9 mouse cellular contexts compared by ENCODE assay signal in genomic region chr4:140723801-140724200, GRCm38 (mm10). TPM values are rescaled to one million over a fixed set of nuclear protein-coding genes. Genes with fewer than 3 reads are reported as not detected.
DNase-seq lines count a peak whose midpoint lies in the region; ATAC-seq lines count a peak whose summit lies in the region.
"Had no signal": no experiment of that assay in that cellular context is flagged by ENCODE, and none has a peak within 500 bp of the region (broad histone marks: within the 10 kb centered on the region; RNA-seq: fewer than 3 reads in every experiment).

No protein-coding gene starts in this region.

- intact Hi-C loops in heart, postnatal 10 days (cut with DNase I), result loop anchor here (1.0 to 5.0 kb wide), 2 partner anchors 178 to 234 kb away; no protein-coding TSS in a partner anchor

- no peak overlapping the region for H3K4me2 ChIP-seq in heart, embryonic 11.5 days
- H3K4me2 ChIP-seq in forebrain, embryonic 13.5 days, result no peak overlapping the region
- no peak overlapping the region for H3K4me2 ChIP-seq in limb, embryonic 11.5 days (ENCODE audit: low read depth, severe bottlenecking)
- H3K4me2 ChIP-seq in midbrain, embryonic 15.5 days, result no peak overlapping the region

- no peaks in the 10 kb centered on the region for H3K27me3 ChIP-seq in heart, embryonic 11.5 days (ENCODE audit: control insufficient read depth, insufficient read depth, low read length)
- H3K27me3 ChIP-seq in forebrain, embryonic 13.5 days, result no peaks in the 10 kb centered on the region
- no peaks in the 10 kb centered on the region for H3K27me3 ChIP-seq in limb, embryonic 11.5 days (ENCODE audit: control insufficient read depth, insufficient read depth, low read length)
- H3K27me3 ChIP-seq in midbrain, embryonic 15.5 days (replicated peaks), result no peaks in the 10 kb centered on the region

- no peaks in the 10 kb centered on the region for H3K9me3 ChIP-seq in heart, embryonic 11.5 days (replicated peaks; ENCODE audit: control insufficient read depth, low read length)
- no peaks in the 10 kb centered on the region for H3K9me3 ChIP-seq in forebrain, embryonic 13.5 days (replicated peaks)
- no peaks in the 10 kb centered on the region for H3K9me3 ChIP-seq in limb, embryonic 11.5 days (ENCODE audit: control insufficient read depth, low read length)
- no peaks in the 10 kb centered on the region for H3K9me3 ChIP-seq in midbrain, embryonic 15.5 days

- 0 out of 2 replicates have a peak, but pooled peaks cover 6% of the 10 kb centered on the region for H3K4me1 ChIP-seq in heart, embryonic 11.5 days (ENCODE audit: control insufficient read depth, insufficient read depth, low read length)
- no peaks in the 10 kb centered on the region for H3K4me1 ChIP-seq in forebrain, embryonic 13.5 days
- 0 out of 2 replicates have a peak, but pooled peaks cover 3% of the 10 kb centered on the region for H3K4me1 ChIP-seq in limb, embryonic 11.5 days (ENCODE audit: control insufficient read depth, insufficient read depth, low read length)
- H3K4me1 ChIP-seq in midbrain, embryonic 15.5 days, result peaks cover 8% of the 10 kb centered on the region; the same call in 1 of the 2 replicates

- no peak overlapping the region for H3K4me3 ChIP-seq in heart, embryonic 11.5 days (ENCODE audit: low read depth, low read length)
- no peak overlapping the region for H3K4me3 ChIP-seq in forebrain, embryonic 13.5 days
- no peak overlapping the region for H3K4me3 ChIP-seq in limb, embryonic 11.5 days (ENCODE audit: low read depth, low read length)
- H3K4me3 ChIP-seq in midbrain, embryonic 15.5 days, result no peak overlapping the region

- ATAC-seq in heart, embryonic 11.5 days (replicated peaks; ENCODE audit: insufficient number of reproducible peaks, low FRiP score, low TSS enrichment), result no peak
- ATAC-seq in forebrain, embryonic 13.5 days, result peak; percentile 44; the same call in 1 of the 2 replicates
- ATAC-seq in limb, embryonic 11.5 days (ENCODE audit: insufficient number of reproducible peaks, low FRiP score, low TSS enrichment, low read depth), result peak; percentile 45; the same call in 1 of the 2 replicates
- ATAC-seq in midbrain, embryonic 15.5 days (replicated peaks), result peak; percentile 38; the same call in 1 of the 2 replicates
- no peak for ATAC-seq in erythroid progenitor cell, adult 5-6 weeks (replicated peaks; ENCODE audit: low FRiP score, poor library complexity, severe bottlenecking)

- DNase-seq in heart, postnatal 10 days, result peak; percentile 37 to 66
- peak; percentile 42 for DNase-seq in Muller cell, postnatal 12 days (ENCODE audit: inconsistent ontology term)
- peak; percentile 73 for DNase-seq in limb, embryonic 11.5 days (ENCODE audit: low spot score)
- DNase-seq in urinary bladder, postnatal 10 days (ENCODE audit: low spot score), result no peak

- 54% methylated on average over 5 of the region's 5 CpGs for WGBS in heart, embryonic 11.5 days (ENCODE audit: insufficient replicate concordance)
- WGBS in forebrain, embryonic 13.5 days, result 53% methylated on average over 5 of the region's 5 CpGs
- WGBS in limb, embryonic 11.5 days, result 53% methylated on average over 5 of the region's 5 CpGs
- 50% methylated on average over 5 of the region's 5 CpGs for WGBS in midbrain, embryonic 15.5 days

- no peak overlapping the region for H3K27ac ChIP-seq in heart, embryonic 11.5 days (ENCODE audit: low read depth, low read length)
- no peak overlapping the region; the same call in 1 of the 2 replicates for H3K27ac ChIP-seq in forebrain, embryonic 13.5 days
- H3K27ac ChIP-seq in limb, embryonic 11.5 days (replicated peaks; ENCODE audit: low read depth, low read length), result no peak overlapping the region
- 0 out of 2 replicates have a peak overlapping the region, but pooled peaks have one; percentile 35 for H3K27ac ChIP-seq in midbrain, embryonic 15.5 days
- H3K27ac ChIP-seq: macrophage had no signal

- H3K36me3 ChIP-seq in heart, embryonic 11.5 days (ENCODE audit: control insufficient read depth, insufficient read depth, low read length), result peaks cover 20% of the 10 kb centered on the region
- peaks cover 74% of the 10 kb centered on the region for H3K36me3 ChIP-seq in forebrain, embryonic 13.5 days (ENCODE audit: poor library complexity, severe bottlenecking)
- peaks cover 30% of the 10 kb centered on the region for H3K36me3 ChIP-seq in limb, embryonic 11.5 days (ENCODE audit: control insufficient read depth, insufficient read depth, low read length)
- peaks cover 30% of the 10 kb centered on the region for H3K36me3 ChIP-seq in midbrain, embryonic 15.5 days (replicated peaks)

- no peak overlapping the region for H3K9ac ChIP-seq in heart, embryonic 11.5 days (ENCODE audit: low read depth, low read length)
- H3K9ac ChIP-seq in forebrain, embryonic 13.5 days, result no peak overlapping the region
- H3K9ac ChIP-seq in limb, embryonic 11.5 days (ENCODE audit: low read length), result no peak overlapping the region
- H3K9ac ChIP-seq in midbrain, embryonic 15.5 days, result no peak overlapping the region

RNA-seq across cellular contexts. Expression of gene Padi6, which starts 18.6 kb away (rescaled TPM):
- not detected for total RNA-seq in heart, postnatal 10 days (2021)
- not detected in 2 replicates for polyA plus RNA-seq in heart, embryonic 11.5 days (2014; fragmentation: Nextera tagmentation; extraction: Ambion mirVana)
- not detected in 2 replicates for polyA plus RNA-seq in forebrain, embryonic 13.5 days (2015; fragmentation: Nextera tagmentation; extraction: Ambion mirVana)
- polyA plus RNA-seq in limb, embryonic 11.5 days (2014; fragmentation: Nextera tagmentation; extraction: Ambion mirVana), result 0.11 TPM in 1 of 2 replicates, not detected in the other
- 0.12 TPM in 1 of 2 replicates, not detected in the other for polyA plus RNA-seq in midbrain, embryonic 15.5 days (2015; fragmentation: Nextera tagmentation; extraction: Ambion mirVana)
- total RNA-seq in erythroid progenitor cell, adult 5-6 weeks (2015; ENCODE audit: low replicate concordance), result not detected in 2 replicates
- not detected in 2 replicates for total RNA-seq in erythroid progenitor cell, adult 5-6 weeks (2017; ENCODE audit: low replicate concordance)
- polyA plus RNA-seq: macrophage had no signal

RNA-seq across cellular contexts. Expression of gene Rcc2, which starts 23.5 kb away (rescaled TPM):
- total RNA-seq in heart, postnatal 10 days (2021), result 10 to 100 TPM; 31.8 to 36.0 TPM
- 23.3 and 24.6 TPM in 2 replicates for polyA plus RNA-seq in heart, embryonic 11.5 days (2014; fragmentation: Nextera tagmentation; extraction: Ambion mirVana)
- polyA plus RNA-seq in forebrain, embryonic 13.5 days (2015; fragmentation: Nextera tagmentation; extraction: Ambion mirVana), result 34.0 and 35.5 TPM in 2 replicates
- 87.2 and 101 TPM in 2 replicates for polyA plus RNA-seq in limb, embryonic 11.5 days (2014; fragmentation: Nextera tagmentation; extraction: Ambion mirVana)
- 28.1 and 34.9 TPM in 2 replicates for polyA plus RNA-seq in midbrain, embryonic 15.5 days (2015; fragmentation: Nextera tagmentation; extraction: Ambion mirVana)
- total RNA-seq in erythroid progenitor cell, adult 5-6 weeks (2015; ENCODE audit: low replicate concordance), result 22.6 and 25.6 TPM in 2 replicates
- 22.3 and 26.0 TPM in 2 replicates for total RNA-seq in erythroid progenitor cell, adult 5-6 weeks (2017; ENCODE audit: low replicate concordance)

RNA-seq across cellular contexts. Expression of gene Padi4, which starts 50.2 kb away (rescaled TPM):
- under 1 TPM; 0.40 to 0.48 TPM for total RNA-seq in heart, postnatal 10 days (2021)
- polyA plus RNA-seq in heart, embryonic 11.5 days (2014; fragmentation: Nextera tagmentation; extraction: Ambion mirVana), result 1.9 and 2.4 TPM in 2 replicates
- polyA plus RNA-seq in forebrain, embryonic 13.5 days (2015; fragmentation: Nextera tagmentation; extraction: Ambion mirVana), result 0.26 and 0.30 TPM in 2 replicates
- 0.12 TPM in 1 of 2 replicates, not detected in the other for polyA plus RNA-seq in limb, embryonic 11.5 days (2014; fragmentation: Nextera tagmentation; extraction: Ambion mirVana)
- polyA plus RNA-seq in midbrain, embryonic 15.5 days (2015; fragmentation: Nextera tagmentation; extraction: Ambion mirVana), result 0.11 and 0.19 TPM in 2 replicates
- total RNA-seq in erythroid progenitor cell, adult 5-6 weeks (2015; ENCODE audit: low replicate concordance), result 8.0 and 15.1 TPM in 2 replicates
- total RNA-seq in erythroid progenitor cell, adult 5-6 weeks (2017; ENCODE audit: low replicate concordance), result 4.1 and 15.1 TPM in 2 replicates

RNA-seq across cellular contexts. Expression of gene Arhgef10l, which starts 58.0 kb away (rescaled TPM):
- 10 to 100 TPM; 55.4 to 68.4 TPM for total RNA-seq in heart, postnatal 10 days (2021)
- 9.7 and 12.9 TPM in 2 replicates for polyA plus RNA-seq in heart, embryonic 11.5 days (2014; fragmentation: Nextera tagmentation; extraction: Ambion mirVana)
- polyA plus RNA-seq in forebrain, embryonic 13.5 days (2015; fragmentation: Nextera tagmentation; extraction: Ambion mirVana), result 20.2 and 22.0 TPM in 2 replicates
- polyA plus RNA-seq in limb, embryonic 11.5 days (2014; fragmentation: Nextera tagmentation; extraction: Ambion mirVana), result 11.8 and 12.8 TPM in 2 replicates
- polyA plus RNA-seq in midbrain, embryonic 15.5 days (2015; fragmentation: Nextera tagmentation; extraction: Ambion mirVana), result 30.7 and 31.5 TPM in 2 replicates
- total RNA-seq in erythroid progenitor cell, adult 5-6 weeks (2015; ENCODE audit: low replicate concordance), result not detected in 2 replicates
- total RNA-seq in erythroid progenitor cell, adult 5-6 weeks (2017; ENCODE audit: low replicate concordance), result 0.64 and 1.4 TPM in 2 replicates

Comparison
In these comparisons a context has a peak if more than half of its experiments do, and no peak if none do; other contexts are left out.
1. ATAC-seq: peak in forebrain, embryonic 13.5 days (single experiment), limb, embryonic 11.5 days (single experiment) and midbrain, embryonic 15.5 days (single experiment); none in heart, embryonic 11.5 days (single experiment) and erythroid progenitor cell, adult 5-6 weeks (single experiment).